Mouse (Mus musculus): ENCODE results near the gene Toporsl.

The Toporsl gene

DNA sequence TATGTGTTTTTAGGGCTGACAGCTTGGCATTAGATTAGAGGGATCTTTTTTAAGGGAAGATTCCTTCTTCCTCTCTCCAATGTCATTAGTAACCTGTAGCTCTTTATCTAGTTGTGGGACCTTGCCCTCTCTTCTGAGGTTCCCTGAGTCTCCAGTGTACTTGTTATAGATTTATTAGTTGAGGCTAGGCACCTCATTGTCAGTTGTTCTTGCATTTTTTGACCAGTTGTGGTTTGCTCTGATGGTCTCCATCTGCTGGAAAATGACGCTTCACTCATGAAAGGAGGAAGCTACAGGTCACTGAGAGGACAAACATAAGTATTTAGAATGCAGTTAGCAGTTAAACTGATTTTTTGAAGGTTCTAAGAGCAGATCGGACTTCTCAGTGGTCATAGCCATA is at the start of gene Toporsl:
Gene Toporsl, plus strand, starts transcription at position 348 of the 400 bp plus-strand sequence.
- no peak for DNase-seq (ENCODE audit: extremely low spot score, low read depth, low spot score)

GRCm38 (mm10) chr4:52557672-52558071 is 38.4 kb upstream of the Toporsl start:
- DNase-seq (ENCODE audit: extremely low spot score, low read depth, low spot score) = no peak

- DNase-seq (ENCODE audit: extremely low spot score, low read depth, low spot score) = no peak
These were observed 38.0 kb upstream of the Toporsl start for GRCm38 (mm10) chr4:52558080-52558479.

- no peak for DNase-seq (ENCODE audit: extremely low spot score, low read depth, low spot score)
These were observed 32.2 kb upstream of the Toporsl start for GRCm38 (mm10) chr4:52563859-52564258.

DNA sequence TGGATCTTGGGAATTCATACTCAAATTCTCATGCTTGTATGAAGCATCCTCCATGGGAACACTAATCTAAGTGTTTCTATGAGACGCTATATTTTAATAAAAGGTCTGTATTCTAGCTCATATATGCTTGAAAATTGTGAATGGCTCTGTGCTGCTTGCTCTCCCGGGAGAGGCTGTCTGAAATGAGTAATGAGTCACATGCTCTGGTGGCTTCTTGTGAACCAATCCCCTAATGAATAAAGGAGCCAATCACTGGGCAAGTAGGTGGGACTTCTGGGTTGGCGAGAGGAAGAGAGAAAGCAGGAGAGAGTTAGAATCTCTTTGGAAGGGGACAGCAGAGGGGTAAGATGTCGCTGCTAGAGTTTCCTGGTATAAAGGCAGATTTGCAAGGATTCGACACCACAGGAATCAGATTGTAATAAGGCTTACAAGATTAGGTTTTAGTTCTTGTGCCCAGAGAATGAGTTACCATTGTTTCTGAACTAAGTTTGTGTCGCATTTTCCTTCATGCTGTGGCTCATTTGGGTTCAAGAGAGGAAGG is 9.8 kb upstream of the Toporsl start:
- no peak for DNase-seq (ENCODE audit: extremely low spot score, low read depth, low spot score)

DNA sequence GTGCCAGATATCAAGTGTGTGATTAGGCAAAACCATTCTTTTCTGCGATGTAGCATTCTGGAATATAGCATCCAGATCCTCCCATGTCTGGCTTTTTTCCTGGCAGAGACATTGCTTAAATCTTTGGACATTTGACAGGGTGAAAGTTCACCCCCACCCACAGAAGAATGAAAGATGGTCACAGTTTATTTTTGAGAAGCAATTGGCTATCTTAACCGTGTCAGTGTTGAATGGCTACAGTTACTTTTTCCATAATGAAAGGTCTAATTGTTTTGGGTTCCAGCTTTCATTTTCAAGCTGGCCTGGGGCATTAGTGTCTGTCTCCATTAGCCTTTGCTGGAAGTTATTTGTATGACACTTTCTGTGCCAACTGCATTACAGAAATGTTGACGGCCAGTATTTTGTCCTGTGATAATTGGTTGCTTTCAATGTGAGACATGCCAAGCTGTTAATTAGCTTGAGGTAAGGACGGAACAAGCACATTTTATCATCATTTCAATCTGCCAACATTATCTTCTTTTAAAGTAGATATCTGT is 2.2 kb upstream of the Toporsl start:
- DNase-seq (ENCODE audit: extremely low spot score, low read depth, low spot score) = no peak

- no peak for DNase-seq (ENCODE audit: extremely low spot score, low read depth, low spot score)
These were observed 1.4 kb upstream of the Toporsl start for GRCm38 (mm10) chr4:52594632-52595031.

- DNase-seq (ENCODE audit: extremely low spot score, low read depth, low spot score) = no peak
These were observed 2.3 kb downstream of the Toporsl start for GRCm38 (mm10) chr4:52598180-52598881.

DNA sequence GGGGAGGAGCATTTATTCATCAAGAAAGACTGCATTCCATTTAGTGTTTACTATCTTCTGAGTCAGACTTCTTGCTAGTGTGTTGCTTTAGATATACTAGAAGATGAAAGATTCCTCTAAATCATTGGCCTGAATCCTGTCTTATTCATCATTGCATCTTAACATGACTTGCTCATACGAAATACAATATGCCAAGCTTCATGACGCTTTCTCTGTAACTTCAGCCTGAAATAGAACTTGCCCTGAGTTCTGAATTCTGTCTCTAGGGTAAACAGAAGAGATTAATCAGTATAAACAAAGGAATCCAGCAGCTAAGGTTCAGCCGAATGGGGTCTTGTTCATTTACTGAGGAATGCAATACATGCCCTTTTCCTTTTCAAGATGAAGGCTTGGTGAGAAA is 10.8 kb downstream of the Toporsl start:
- DNase-seq (ENCODE audit: extremely low spot score, low read depth, low spot score) = no peak

DNA sequence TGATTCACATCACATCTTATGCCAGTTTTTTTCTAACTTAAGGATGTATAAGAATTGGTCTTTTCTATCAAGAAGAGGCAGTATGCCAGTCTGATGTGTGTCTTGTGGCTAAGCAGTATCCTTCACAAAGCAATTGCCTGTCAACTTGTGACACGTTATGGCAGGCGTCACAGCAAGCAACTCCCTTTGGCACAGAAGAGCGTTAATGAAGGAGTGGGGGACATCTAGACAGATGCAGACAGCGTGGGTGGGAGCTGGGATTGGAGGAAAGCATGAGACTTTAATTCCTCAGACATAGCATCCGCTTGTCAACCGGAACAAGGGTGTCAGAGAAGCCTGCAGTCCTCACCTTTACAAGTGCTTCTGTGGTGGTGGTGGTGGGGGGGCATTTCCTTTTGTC is 38.9 kb downstream of the Toporsl start:
- no peak for DNase-seq (ENCODE audit: extremely low spot score, low read depth, low spot score)

DNA sequence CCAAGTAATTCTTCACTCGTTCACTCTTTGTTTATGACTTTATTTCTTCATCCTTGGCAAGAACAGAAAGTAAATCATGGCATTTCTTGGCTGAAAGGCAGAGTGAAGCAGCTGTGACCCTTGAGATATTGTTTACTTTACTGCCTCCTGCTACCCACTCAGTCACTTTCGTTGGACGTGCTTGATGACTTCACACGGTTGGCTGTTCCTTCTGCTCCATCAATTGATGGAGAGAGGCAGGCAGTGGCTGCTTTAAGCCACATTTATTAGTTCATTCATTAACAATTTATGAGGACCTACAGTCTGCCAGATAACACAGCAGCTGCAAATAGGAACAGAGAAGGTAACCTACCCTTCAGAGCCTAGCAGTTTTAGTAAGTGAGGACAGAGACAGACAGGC is 51.7 kb downstream of the Toporsl start:
- no peak for DNase-seq (ENCODE audit: extremely low spot score, low read depth, low spot score)

DNA sequence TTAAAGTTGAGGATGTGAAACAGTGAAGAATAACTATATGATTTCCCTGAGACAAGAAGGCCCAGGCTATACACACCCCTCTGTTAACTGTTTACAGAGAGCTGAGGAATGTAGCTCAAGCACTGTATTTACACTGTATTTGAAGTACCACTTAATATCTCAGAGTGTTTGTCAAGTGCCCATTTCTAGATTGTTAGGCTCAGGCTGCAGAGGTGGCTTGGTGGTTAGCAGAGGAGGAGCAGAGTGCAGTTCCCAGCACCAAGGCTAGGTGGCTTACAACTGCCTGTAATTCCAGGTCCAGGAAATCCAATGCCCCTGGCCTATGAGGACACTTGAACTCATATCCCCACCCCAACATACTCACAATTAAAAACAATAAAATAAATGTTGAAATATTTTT is 63.6 kb downstream of the Toporsl start:
- DNase-seq (ENCODE audit: extremely low spot score, low read depth, low spot score) = no peak

GRCm38 (mm10) chr4:52660701-52661117 is 64.6 kb downstream of the Toporsl start:
- DNase-seq (ENCODE audit: extremely low spot score, low read depth, low spot score) = no peak

- no peak for DNase-seq (ENCODE audit: extremely low spot score, low read depth, low spot score)
These were observed 65.2 kb downstream of the Toporsl start for GRCm38 (mm10) chr4:52661311-52661710.

Data from hindlimb bud, embryonic 11.5 days (tissue).